Mouse (Mus musculus) cerebellum, adult (tissue): ENCODE results near the gene Bcat1.

ENCODE experiments used
- ATAC-seq: cut with Nextera tagmentation; 2 replicates; pipeline ENCODE4 v1.9.2; 2017; ENCODE audit warnings: mild to moderate bottlenecking, moderate library complexity, mixed read lengths; ENCODE audit not compliant: insufficient number of reproducible peaks, low FRiP score, low TSS enrichment

Bcat1 gene

GRCm38 (mm10) chr6:145016639-145017038, 59.3 kb downstream of the Bcat1 start:
- ATAC-seq: no peak

- no peak for ATAC-seq
Measured at GRCm38 (mm10) chr6:145014944-145015343, 61.0 kb downstream of the Bcat1 start.

GRCm38 (mm10) chr6:145012699-145013098, 63.3 kb downstream of the Bcat1 start:
- no peak for ATAC-seq

- ATAC-seq: no peak
Measured at GRCm38 (mm10) chr6:145011141-145011540, 64.8 kb downstream of the Bcat1 start.

- no peak for ATAC-seq
Measured at GRCm38 (mm10) chr6:145009859-145010818, 65.8 kb downstream of the Bcat1 start.

- ATAC-seq: no peak
Measured at GRCm38 (mm10) chr6:145003459-145003858, 72.5 kb downstream of the Bcat1 start.

GRCm38 (mm10) chr6:145002094-145002936, 73.7 kb downstream of the Bcat1 start:
- ATAC-seq: no peak

- no peak for ATAC-seq
Measured at GRCm38 (mm10) chr6:145001493-145001892, 74.5 kb downstream of the Bcat1 start.

- no peak for ATAC-seq
Measured at GRCm38 (mm10) chr6:144997229-144997628, 78.8 kb downstream of the Bcat1 start.

- no peak for ATAC-seq
Measured at GRCm38 (mm10) chr6:144992111-144992510, 83.9 kb downstream of the Bcat1 start.

- no peak for ATAC-seq
Measured at GRCm38 (mm10) chr6:144989193-144989592, 86.8 kb downstream of the Bcat1 start.

GRCm38 (mm10) chr6:144987676-144988075, 88.3 kb downstream of the Bcat1 start:
- no peak for ATAC-seq

- ATAC-seq: no peak
Measured at GRCm38 (mm10) chr6:144987216-144987615, 88.8 kb downstream of the Bcat1 start.

- no peak for ATAC-seq
Measured at GRCm38 (mm10) chr6:144984221-144984620, 91.8 kb downstream of the Bcat1 start.

- no peak for ATAC-seq
Measured at GRCm38 (mm10) chr6:144982093-144982492, 93.9 kb downstream of the Bcat1 start.

- ATAC-seq: no peak
Measured at GRCm38 (mm10) chr6:144972351-144972750, 103.6 kb downstream of the Bcat1 start.

GRCm38 (mm10) chr6:144970900-144971299, 105.1 kb downstream of the Bcat1 start:
- ATAC-seq: no peak

- no peak for ATAC-seq
Measured at GRCm38 (mm10) chr6:144967536-144967935, 108.4 kb downstream of the Bcat1 start.

GRCm38 (mm10) chr6:144964205-144964604, 111.8 kb downstream of the Bcat1 start:
- no peak for ATAC-seq

GRCm38 (mm10) chr6:144963156-144963555, 112.8 kb downstream of the Bcat1 start:
- no peak for ATAC-seq

GRCm38 (mm10) chr6:144962013-144962354, 114.0 kb downstream of the Bcat1 start:
- ATAC-seq: no peak
